Mouse (Mus musculus): ENCODE results near the gene Larp1.

- TF ChIP-seq EP300 (IDR thresholded peaks at IDR 0.05; ENCODE audit: low read depth) = no peak
- TF ChIP-seq CTCF (IDR thresholded peaks at IDR 0.05; ENCODE audit: low read depth) = no peak
Observed at GRCm38 (mm10) chr11:58026860-58027259, 18.0 kb downstream of the Larp1 start.

All from liver, postnatal 0 days (tissue).